Mouse (Mus musculus) liver, adult 2 months (tissue): ENCODE measurements around the gene Angptl7. TPM values are rescaled to one million over a fixed set of nuclear protein-coding genes. Genes with fewer than 3 reads are reported as not detected.

Source experiments
- DNase-seq: peaks from one replicate; pipeline ENCODE4 v3.0.0-alpha.2; 2011; ENCODE audit warnings: low read depth, low spot score; ENCODE audit errors: extremely low read depth
- H3K27ac ChIP-seq: fragments of 200-500 bp; replicated peaks from 2 replicates; pipeline ENCODE4 v1.5.1; 2012; ENCODE audit warnings: low read depth, mild to moderate bottlenecking, control low read depth, inconsistent platforms, low read length; ENCODE audit not compliant: insufficient read depth
- H3K27me3 ChIP-seq: fragments of 200-500 bp; 2 replicates; pipeline ENCODE4 v1.6.1; 2012; ENCODE audit warnings: mild to moderate bottlenecking, moderate library complexity, low read length, inconsistent platforms; ENCODE audit not compliant: control insufficient read depth, insufficient read depth
- H3K36me3 ChIP-seq: fragments of 200-500 bp; 2 replicates; pipeline ENCODE4 v1.6.1; 2012; ENCODE audit warnings: low read length, inconsistent platforms; ENCODE audit not compliant: control insufficient read depth, insufficient read depth
- H3K4me1 ChIP-seq: fragments of 200-500 bp; 2 replicates; pipeline ENCODE4 v1.6.1; 2011; ENCODE audit warnings: low read length; ENCODE audit not compliant: control insufficient read depth, insufficient read depth
- H3K4me3 ChIP-seq: fragments of 200-500 bp; 2 replicates; pipeline ENCODE4 v1.5.1; 2011; ENCODE audit warnings: low read depth, mild to moderate bottlenecking, control low read depth, low read length, moderate library complexity; ENCODE audit not compliant: insufficient read depth
- H3K79me2 ChIP-seq: fragments of 200-500 bp; 2 replicates; pipeline ENCODE4 v1.6.1; 2012; ENCODE audit warnings: inconsistent platforms, mild to moderate bottlenecking, low read length, moderate library complexity; ENCODE audit not compliant: control insufficient read depth, insufficient read depth
- H3K9ac ChIP-seq: fragments of 200-500 bp; 2 replicates; pipeline ENCODE4 v1.6.1; 2012; ENCODE audit warnings: low read depth, mild to moderate bottlenecking, control low read depth, inconsistent platforms, low read length
- CTCF ChIP-seq: fragments of 200-500 bp; IDR thresholded peaks from 2 replicates; pipeline ENCODE4 v1.5.1; 2011; ENCODE audit warnings: low read depth, low read length, control low read depth
- POLR2A ChIP-seq: fragments of 200-500 bp; IDR thresholded peaks from 2 replicates; pipeline ENCODE4 v1.6.1; 2011; ENCODE audit warnings: low read length, control low read depth; ENCODE audit not compliant: insufficient read depth; ENCODE audit errors: extremely low read depth
- WGBS: fragments of 180-500 bp; shearing (Covaris S2); methylation state at CpG from one replicate; pipeline ENCODE4 v1.1.7; 2018; 5-methylcytosine and 5-hydroxymethylcytosine counted together
- polyA plus RNA-seq: library from polyadenylated mRNA; depleted of rRNA; stranded (reverse); fragments of >200 nt; gene quantifications from 2 replicates; pipeline ENCODE4 v1.2.3, GENCODE M21; 2012; rRNA removed
- total RNA-seq: library from RNA; depleted of rRNA; stranded (reverse); fragments of >200 nt; gene quantifications from 2 replicates; pipeline ENCODE4 v1.2.3, GENCODE M21; 2014; rRNA removed

Gene Angptl7
- 0.37 and 0.40 TPM in 2 replicates for total RNA-seq
- polyA plus RNA-seq, result 0.24 and 0.51 TPM in 2 replicates

- 82% methylated on average over 4 of the region's 4 CpGs for WGBS
- TF ChIP-seq CTCF, result no peak
- no peak for TF ChIP-seq POLR2A
- Histone ChIP-seq H3K4me3 (no peak within 1 kb of the TSS), H3K9ac (no peak within 1 kb of the TSS), H3K27me3 (no peaks in the 10 kb centered on the region), H3K27ac (no peak within 1 kb of the TSS), H3K4me1 (no peaks in the 10 kb centered on the region), H3K36me3 (peaks cover 16% of the 10 kb centered on the region; the same call in 1 of the 2 replicates), H3K79me2 (no peaks in the 10 kb centered on the region; the same call in 1 of the 2 replicates)
- DNase-seq, result no peak
Measured at GRCm38 (mm10) chr4:148500410-148500867, at the start of gene Angptl7. TSS of gene Angptl7 (minus strand) at chr4:148500460.

GRCm38 (mm10) chr4:148549106-148549505 lies 48.8 kb upstream of the Angptl7 start:
- no peak overlapping the region for H3K4me3 ChIP-seq
- no peaks in the 10 kb centered on the region for H3K79me2 ChIP-seq
- peaks cover 64% of the 10 kb centered on the region for H3K36me3 ChIP-seq
- no peaks in the 10 kb centered on the region for H3K27me3 ChIP-seq
- H3K27ac ChIP-seq, result no peak overlapping the region
- no peak for DNase-seq
- no peak overlapping the region for H3K9ac ChIP-seq
- no peaks in the 10 kb centered on the region for H3K4me1 ChIP-seq
- 83% methylated on average over 4 of the region's 4 CpGs for WGBS
- TF ChIP-seq CTCF (no peak), POLR2A (no peak)

- Histone ChIP-seq H3K4me1 (no peaks in the 10 kb centered on the region), H3K36me3 (peaks cover 49% of the 10 kb centered on the region; the same call in 1 of the 2 replicates), H3K27me3 (no peaks in the 10 kb centered on the region), H3K9ac (no peak overlapping the region), H3K4me3 (no peak overlapping the region), H3K79me2 (no peaks in the 10 kb centered on the region), H3K27ac (no peak overlapping the region)
- DNase-seq, result no peak
- no peak for TF ChIP-seq CTCF
- TF ChIP-seq POLR2A, result no peak
- 80% methylated on average over 3 of the region's 3 CpGs for WGBS
Measured at GRCm38 (mm10) chr4:148535876-148536275, 35.6 kb upstream of the Angptl7 start.

GRCm38 (mm10) chr4:148533613-148534328 lies 33.5 kb upstream of the Angptl7 start:
- TF ChIP-seq CTCF, result no peak
- TF ChIP-seq POLR2A, result no peak
- peaks cover 43% of the 10 kb centered on the region; the same call in 1 of the 2 replicates for H3K36me3 ChIP-seq
- WGBS, result 79% methylated on average over 12 of the region's 12 CpGs
- H3K27me3 ChIP-seq, result no peaks in the 10 kb centered on the region
- H3K79me2 ChIP-seq, result no peaks in the 10 kb centered on the region
- no peaks in the 10 kb centered on the region for H3K4me1 ChIP-seq
- peak; percentile 8 for DNase-seq
- H3K4me3 ChIP-seq, result no peak overlapping the region
- H3K9ac ChIP-seq, result no peak overlapping the region
- H3K27ac ChIP-seq, result no peak overlapping the region

GRCm38 (mm10) chr4:148532516-148532915 lies 32.3 kb upstream of the Angptl7 start:
- no peak for TF ChIP-seq CTCF
- Histone ChIP-seq H3K4me3 (no peak overlapping the region), H3K27me3 (no peaks in the 10 kb centered on the region), H3K79me2 (no peaks in the 10 kb centered on the region), H3K9ac (no peak overlapping the region), H3K27ac (no peak overlapping the region), H3K4me1 (no peaks in the 10 kb centered on the region), H3K36me3 (peaks cover 41% of the 10 kb centered on the region)
- DNase-seq, result no peak
- 99% methylated on average over 3 of the region's 3 CpGs for WGBS

- H3K79me2 ChIP-seq, result no peaks in the 10 kb centered on the region
- H3K4me3 ChIP-seq, result no peak overlapping the region
- no peak for TF ChIP-seq POLR2A
- TF ChIP-seq CTCF, result no peak
- H3K27me3 ChIP-seq, result no peaks in the 10 kb centered on the region
- peaks cover 47% of the 10 kb centered on the region for H3K36me3 ChIP-seq
- no peak overlapping the region for H3K27ac ChIP-seq
- WGBS, result 93% methylated on average over 4 of the region's 4 CpGs
- no peak for DNase-seq
- no peaks in the 10 kb centered on the region for H3K4me1 ChIP-seq
- H3K9ac ChIP-seq, result no peak overlapping the region
Measured at GRCm38 (mm10) chr4:148531341-148531740, 31.1 kb upstream of the Angptl7 start.
